Mouse (Mus musculus): ENCODE measurements around the gene Klrb1c.
"Not testable (repeated sequence)": the region's sequence is repeated elsewhere in the genome, so short reads cannot be mapped to it uniquely, and the experiment has no call there.

GRCm38 (mm10) chr6:128762892-128763670, 25.9 kb downstream of the Klrb1c start:
- TF ChIP-seq CTCF (IDR thresholded peaks at IDR 0.05; ENCODE audit: extremely low read depth, insufficient read depth, insufficient read length, insufficient replicate concordance); POLR2A (IDR thresholded peaks at IDR 0.05; ENCODE audit: low read depth, low read length): not testable (repeated sequence)
